Mouse (Mus musculus): ENCODE data around the gene B4galt4.

DNA sequence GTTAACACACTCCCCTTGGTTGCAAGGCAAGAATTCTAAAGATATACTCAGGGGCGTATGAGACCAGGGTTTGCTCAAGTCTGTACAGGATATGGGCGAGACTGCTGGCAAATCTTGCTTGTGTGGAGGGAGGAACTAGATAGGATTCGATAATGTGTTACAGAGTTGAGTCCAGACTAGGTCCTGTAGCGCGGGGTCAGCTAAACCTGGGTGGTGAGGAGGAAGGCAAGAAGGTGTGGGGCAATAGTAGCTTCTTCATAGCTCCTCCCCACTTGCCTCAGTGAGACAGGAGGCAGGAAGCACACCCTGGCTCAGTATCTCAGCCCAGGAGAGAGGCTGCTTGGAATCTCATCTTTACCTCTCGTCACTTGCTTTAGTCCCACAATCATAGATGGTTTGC, 12.9 kb upstream of the B4galt4 start:
- no peak for TF ChIP-seq CTCF (IDR thresholded peaks at IDR 0.05; ENCODE audit: borderline replicate concordance, insufficient read depth, low read depth, low read length)
- no peak for TF ChIP-seq POLR2A (IDR thresholded peaks at IDR 0.05; ENCODE audit: borderline replicate concordance, insufficient read depth, low read length)

Data from cerebellum, adult 2 months (tissue).